Mouse (Mus musculus) kidney, adult 2 months (tissue): Measurements from ENCODE around the gene Otx1. TPM values are rescaled to one million over a fixed set of nuclear protein-coding genes. Genes with fewer than 3 reads are reported as not detected.
A peak's percentile ranks its signal among the peaks of the same experiment; 100 is the strongest.

Experiments
- DNase-seq: peaks from one replicate; pipeline ENCODE4 v3.0.0; 2021
- H3K27ac ChIP-seq: fragments of 200-500 bp; 2 replicates; pipeline ENCODE4 v1.5.1; 2012; ENCODE audit warnings: low read depth, low read length, control low read depth, inconsistent platforms; ENCODE audit not compliant: insufficient read depth
- H3K27me3 ChIP-seq: fragments of 200-500 bp; replicated peaks from 2 replicates; pipeline ENCODE4 v1.6.1; 2012; ENCODE audit warnings: mild to moderate bottlenecking, moderate library complexity, low read length, inconsistent platforms; ENCODE audit not compliant: control insufficient read depth, insufficient read depth
- H3K36me3 ChIP-seq: fragments of 200-500 bp; 2 replicates; pipeline ENCODE4 v1.6.1; 2012; ENCODE audit warnings: mild to moderate bottlenecking, moderate library complexity, low read length, inconsistent platforms; ENCODE audit not compliant: control insufficient read depth, insufficient read depth
- H3K4me1 ChIP-seq: fragments of 200-500 bp; 2 replicates; pipeline ENCODE4 v1.6.1; 2011; ENCODE audit warnings: low read length; ENCODE audit not compliant: control insufficient read depth, insufficient read depth
- H3K4me3 ChIP-seq: fragments of 200-500 bp; 2 replicates; pipeline ENCODE4 v1.5.1; 2011; ENCODE audit warnings: mild to moderate bottlenecking, low read depth, low read length, control low read depth; ENCODE audit not compliant: insufficient read depth
- CTCF ChIP-seq: fragments of 200-500 bp; conservative IDR thresholded peaks from 2 replicates; pipeline ENCODE4 v1.5.1; 2011; ENCODE audit warnings: low read depth, mild to moderate bottlenecking, control low read depth, low read length, moderate library complexity, mixed read lengths; ENCODE audit not compliant: insufficient read depth, insufficient read length
- POLR2A ChIP-seq: fragments of 200-500 bp; IDR thresholded peaks from one replicate; pipeline ENCODE4 v1.6.1; 2011; ENCODE audit warnings: low read depth, low read length, control low read depth
- WGBS: fragments of 180-500 bp; shearing (Covaris S2); methylation state at CpG from one replicate; pipeline ENCODE4 v1.1.7; 2018; 5-methylcytosine and 5-hydroxymethylcytosine counted together
- polyA plus RNA-seq: library from polyadenylated mRNA; depleted of rRNA; stranded (reverse); fragments of >200 nt; gene quantifications from 2 replicates; pipeline ENCODE4 v1.2.3, GENCODE M21; 2012; rRNA removed

Otx1 gene
- not detected in 2 replicates for polyA plus RNA-seq

DNA sequence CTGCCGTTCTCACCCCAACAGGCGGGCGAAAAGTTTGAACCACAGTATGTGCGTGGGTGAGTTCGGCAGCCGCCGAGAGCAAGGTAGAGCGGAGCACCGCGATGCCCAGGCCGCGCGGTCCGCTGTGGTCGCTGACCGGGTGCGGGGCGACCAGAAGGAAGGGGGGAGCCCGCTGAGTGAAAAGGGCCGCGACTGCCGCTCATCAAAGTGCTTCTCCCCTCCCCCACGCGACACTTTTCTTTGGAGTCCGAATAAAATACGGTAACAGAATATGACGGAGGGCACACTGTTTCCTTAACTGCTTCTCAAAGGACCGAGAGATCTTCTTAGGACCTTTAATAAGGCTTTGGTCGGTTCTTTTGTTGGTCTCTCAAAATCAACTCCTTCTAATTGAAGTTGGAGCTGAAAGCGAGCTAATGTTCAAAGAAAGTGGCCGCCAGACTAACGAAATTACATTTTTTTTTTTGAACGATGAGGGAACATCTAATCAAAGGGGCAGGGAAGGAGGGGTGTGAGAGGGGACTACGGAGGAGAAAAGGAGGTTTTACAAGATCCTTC lies at the start of gene Otx1:
Otx1 (minus strand) TSS at position 115 of the 558 bp plus-strand sequence.
- 5% methylated on average over 34 of the region's 34 CpGs for WGBS
- no peak within 1 kb of the TSS for H3K27ac ChIP-seq
- peak; percentile 35 for DNase-seq
- no peak for TF ChIP-seq POLR2A
- no peak for TF ChIP-seq CTCF
- H3K4me3 ChIP-seq, result peak within 1 kb of the TSS; percentile 35
- H3K36me3 ChIP-seq, result no peaks in the 10 kb centered on the region; the same call in none of the 2 replicates
- no peaks in the 10 kb centered on the region for H3K4me1 ChIP-seq
- H3K27me3 ChIP-seq, result peaks cover 18% of the 10 kb centered on the region

DNA sequence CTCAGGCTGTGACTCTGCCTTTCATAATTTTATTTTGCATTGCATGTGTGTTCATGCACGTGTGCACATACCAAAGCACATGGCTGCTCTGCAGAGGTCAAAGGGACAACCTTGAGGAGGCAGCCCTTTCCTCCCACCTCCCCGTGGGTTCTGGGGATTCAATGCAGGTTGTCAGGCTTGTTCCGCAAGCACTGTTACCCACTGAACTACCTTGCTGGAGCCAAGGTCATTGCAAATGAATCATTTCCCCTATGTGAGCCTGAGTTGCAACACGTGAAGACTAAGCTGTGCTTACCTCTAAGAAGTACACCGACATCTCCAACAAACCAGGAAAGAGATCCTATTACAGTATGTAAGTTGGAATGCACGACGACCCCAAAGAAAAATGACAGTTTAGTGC lies 48.2 kb upstream of the Otx1 start:
- Histone ChIP-seq H3K4me3 (no peak overlapping the region), H3K4me1 (0 out of 2 replicates have a peak, but pooled peaks cover 2% of the 10 kb centered on the region), H3K36me3 (no peaks in the 10 kb centered on the region), H3K27me3 (no peaks in the 10 kb centered on the region), H3K27ac (0 out of 2 replicates have a peak overlapping the region, but pooled peaks have one; percentile 8)
- WGBS, result 57% methylated on average over 7 of the region's 7 CpGs
- peak; percentile 12 for DNase-seq
- no peak for TF ChIP-seq CTCF
- TF ChIP-seq POLR2A, result no peak

DNA sequence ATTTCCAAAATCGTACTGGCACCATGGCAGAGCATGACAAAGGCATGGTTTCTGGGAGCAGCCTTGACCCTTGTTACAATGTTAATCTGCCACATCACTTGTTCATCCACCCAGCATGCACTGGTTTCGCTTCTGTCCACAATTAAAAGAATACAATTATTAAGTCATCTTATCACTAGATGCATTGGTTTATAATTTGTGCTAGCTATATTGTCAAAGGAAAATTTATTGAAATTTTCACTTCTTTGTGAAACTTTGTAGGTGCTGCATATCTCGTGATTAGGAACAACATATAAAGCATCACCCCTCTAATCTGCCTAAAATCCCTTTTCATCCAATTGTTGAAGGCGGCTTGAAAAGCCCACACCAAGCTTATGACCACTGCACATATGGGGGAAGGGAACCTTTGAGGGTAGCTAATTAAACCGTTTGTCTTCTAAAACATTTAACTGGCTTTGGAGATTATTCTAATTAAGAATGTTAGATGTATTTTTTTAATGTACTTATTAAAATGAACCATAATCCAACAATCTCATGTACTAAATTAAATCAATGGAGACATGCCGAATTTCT lies 37.2 kb upstream of the Otx1 start:
- 91% methylated on average over 6 of the region's 6 CpGs for WGBS

DNA sequence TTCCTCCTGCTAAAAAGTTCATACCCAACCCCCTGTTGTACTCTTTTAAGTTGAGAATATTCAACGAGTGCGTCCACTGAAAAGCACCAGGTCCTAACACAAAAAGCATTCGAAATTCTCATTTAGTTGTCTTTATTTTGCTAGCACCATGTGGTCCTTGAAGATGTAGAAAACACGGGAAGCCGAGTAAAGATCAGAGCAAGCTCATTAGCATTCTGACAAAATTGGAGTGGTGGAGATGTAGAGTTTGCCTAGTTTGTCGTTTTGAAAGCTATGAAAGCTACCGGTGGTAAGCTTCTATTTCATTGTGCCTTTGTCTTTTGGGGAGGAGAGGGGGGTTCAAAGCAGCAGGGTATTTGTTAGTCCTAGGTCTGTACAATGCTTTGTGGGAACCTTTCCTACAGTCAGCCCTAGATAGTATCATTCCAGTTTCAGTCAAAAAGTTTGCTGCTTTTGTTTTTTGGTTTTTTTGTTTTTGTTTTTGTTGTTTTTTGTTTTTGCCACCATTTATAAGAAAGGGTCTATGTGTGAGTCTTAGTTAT lies 31.9 kb upstream of the Otx1 start:
- WGBS, result 71% methylated on average over 7 of the region's 7 CpGs
- Histone ChIP-seq H3K4me1 (no peaks in the 10 kb centered on the region), H3K27me3 (no peaks in the 10 kb centered on the region), H3K27ac (no peak overlapping the region), H3K36me3 (no peaks in the 10 kb centered on the region), H3K4me3 (no peak overlapping the region)
- TF ChIP-seq CTCF (no peak), POLR2A (no peak)
- no peak for DNase-seq

More for the DNA sequence above, 37.2 kb upstream of the Otx1 start:
- no peaks in the 10 kb centered on the region for H3K36me3 ChIP-seq
- no peak overlapping the region for H3K27ac ChIP-seq
- H3K4me3 ChIP-seq, result no peak overlapping the region
- TF ChIP-seq CTCF (no peak), POLR2A (no peak)
- H3K4me1 ChIP-seq, result no peaks in the 10 kb centered on the region
- DNase-seq, result no peak
- no peaks in the 10 kb centered on the region for H3K27me3 ChIP-seq

DNA sequence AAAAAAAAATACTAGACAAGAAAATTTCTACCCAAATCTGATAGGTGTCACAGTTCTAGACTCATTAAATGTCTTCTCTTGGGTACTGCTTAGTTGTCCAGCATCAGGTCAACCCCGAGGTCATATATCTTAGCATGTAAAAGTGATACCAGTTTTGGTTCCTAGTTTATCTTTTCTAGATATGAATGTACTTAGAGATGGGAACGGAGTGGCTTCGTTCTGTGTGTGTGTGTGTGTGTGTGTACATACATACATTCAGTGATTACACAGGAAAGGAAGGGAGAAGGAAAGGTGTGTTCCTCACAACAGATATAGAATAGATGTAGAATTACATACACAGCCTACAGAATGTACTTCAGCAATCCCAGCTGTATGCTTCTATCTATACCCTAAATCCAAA lies 30.9 kb upstream of the Otx1 start:
- Histone ChIP-seq H3K4me1 (no peaks in the 10 kb centered on the region), H3K27me3 (no peaks in the 10 kb centered on the region), H3K36me3 (no peaks in the 10 kb centered on the region), H3K4me3 (no peak overlapping the region), H3K27ac (no peak overlapping the region)
- WGBS, result 97% methylated on average over 3 of the region's 3 CpGs
- no peak for DNase-seq
- no peak for TF ChIP-seq CTCF
- TF ChIP-seq POLR2A, result no peak

DNA sequence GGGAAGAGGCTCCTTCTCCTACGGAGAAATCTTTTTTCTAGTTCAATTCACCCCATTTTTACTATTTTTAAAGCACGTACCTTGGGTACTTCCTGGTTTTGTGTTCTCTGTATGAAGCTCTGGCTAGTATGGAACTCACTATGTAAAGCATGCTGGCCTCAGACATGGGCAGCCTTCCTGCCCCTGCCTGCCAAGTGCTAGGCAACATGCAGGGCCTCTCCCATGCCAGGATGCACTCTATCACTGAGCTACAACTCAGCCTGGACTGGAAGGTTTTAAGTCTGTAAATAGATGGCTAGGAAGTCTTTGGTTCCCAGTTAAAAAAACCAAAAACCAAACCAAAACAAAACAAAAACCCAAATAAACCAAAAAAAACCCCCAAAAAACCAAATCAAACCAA lies 17.9 kb upstream of the Otx1 start:
- no peak overlapping the region for H3K27ac ChIP-seq
- no peak for DNase-seq
- H3K36me3 ChIP-seq, result no peaks in the 10 kb centered on the region
- H3K4me3 ChIP-seq, result no peak overlapping the region
- no peak for TF ChIP-seq CTCF
- no peak for TF ChIP-seq POLR2A
- 95% methylated on average over 2 of the region's 2 CpGs for WGBS
- no peaks in the 10 kb centered on the region for H3K27me3 ChIP-seq
- H3K4me1 ChIP-seq, result no peaks in the 10 kb centered on the region

DNA sequence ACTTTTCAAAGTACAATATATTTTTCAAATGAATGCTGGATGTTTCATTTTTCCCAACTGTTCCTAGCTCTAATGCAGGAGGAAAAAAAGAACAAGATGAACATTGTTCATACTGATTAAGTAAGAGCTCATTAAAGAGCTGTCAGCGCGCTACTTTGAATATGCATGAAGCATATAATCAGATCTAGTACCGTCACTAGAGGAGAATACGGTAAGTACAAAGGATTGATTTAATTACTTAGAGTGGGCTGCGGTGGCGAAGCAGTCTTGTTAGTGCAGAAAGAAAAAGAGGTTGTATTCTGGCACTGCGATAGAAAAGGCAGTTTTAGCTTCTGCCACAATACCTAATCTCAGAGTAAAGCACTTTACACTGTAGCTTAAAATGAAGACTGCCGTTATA lies 14.7 kb upstream of the Otx1 start:
- H3K36me3 ChIP-seq, result no peaks in the 10 kb centered on the region
- no peaks in the 10 kb centered on the region for H3K27me3 ChIP-seq
- no peak overlapping the region for H3K27ac ChIP-seq
- WGBS, result 85% methylated on average over 8 of the region's 8 CpGs
- H3K4me3 ChIP-seq, result no peak overlapping the region
- no peak for TF ChIP-seq CTCF
- no peak for TF ChIP-seq POLR2A
- DNase-seq, result no peak
- H3K4me1 ChIP-seq, result no peaks in the 10 kb centered on the region
